Mouse (Mus musculus) gastrocnemius, postnatal 25 days (tissue): ENCODE results near the gene Itgb2. TPM values are rescaled to one million over a fixed set of nuclear protein-coding genes. Genes with fewer than 3 reads are reported as not detected.

Experiments
- DNase-seq: peaks from one replicate; pipeline ENCODE4 v3.0.0; 2022
- total RNA-seq, 2 experiments: library from RNA; stranded (reverse); gene quantifications; 1 replicate in 1 of 2; 2 replicates in 1 of 2; pipeline ENCODE4 v1.2.3; 2021

The Itgb2 gene
- total RNA-seq, 2 experiments from 2014 or later: 1.3 to 1.8 TPM

GRCm38 (mm10) chr10:77587091-77587775 lies 57.2 kb downstream of the Itgb2 start:
- DNase-seq: no peak

GRCm38 (mm10) chr10:77588036-77588435 lies 58.0 kb downstream of the Itgb2 start:
- DNase-seq: no peak

GRCm38 (mm10) chr10:77589117-77589516 lies 59.1 kb downstream of the Itgb2 start:
- DNase-seq: no peak

DNA sequence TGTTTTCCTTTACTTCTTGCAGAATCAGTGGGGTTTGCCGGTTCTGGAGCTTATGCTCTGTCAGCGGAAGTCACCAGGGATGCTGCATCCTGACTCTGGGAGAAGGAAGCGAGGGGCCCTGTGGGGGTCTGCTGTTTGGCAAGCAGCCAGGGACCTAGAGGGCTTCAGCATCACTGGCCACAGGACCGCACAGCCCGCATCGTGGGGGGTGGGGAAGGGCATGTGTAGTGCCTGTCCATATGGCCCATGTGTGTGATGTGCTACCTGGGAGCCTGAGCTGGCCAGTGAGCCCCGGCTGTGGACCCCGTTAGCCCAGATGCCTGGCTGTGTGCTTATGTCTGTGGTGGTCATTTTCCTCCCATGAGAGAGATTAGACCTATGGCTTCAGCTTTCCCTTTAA lies 59.7 kb downstream of the Itgb2 start:
- no peak for DNase-seq

- DNase-seq: no peak
Observed at GRCm38 (mm10) chr10:77590812-77591211, 60.8 kb downstream of the Itgb2 start.

DNA sequence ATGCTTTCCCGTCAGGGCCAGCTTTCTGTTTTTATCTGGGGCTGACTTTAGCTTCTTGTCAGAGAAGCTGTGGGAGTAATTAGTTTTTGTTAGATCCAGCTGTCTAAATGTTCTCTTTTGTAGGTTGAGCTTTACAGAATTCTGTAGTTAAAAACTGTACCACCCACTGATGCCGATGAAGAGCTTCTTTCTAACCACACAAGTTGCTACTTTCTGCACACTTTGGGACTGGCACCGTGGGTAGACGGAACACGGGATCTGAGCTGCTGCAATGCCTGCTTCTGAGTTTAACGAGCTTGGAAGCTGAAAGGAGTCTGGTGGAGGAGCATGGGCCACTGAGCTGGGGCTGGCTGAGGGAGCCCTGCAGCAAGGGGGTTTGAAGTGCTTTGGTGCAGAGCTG lies 61.5 kb downstream of the Itgb2 start:
- DNase-seq: no peak

DNA sequence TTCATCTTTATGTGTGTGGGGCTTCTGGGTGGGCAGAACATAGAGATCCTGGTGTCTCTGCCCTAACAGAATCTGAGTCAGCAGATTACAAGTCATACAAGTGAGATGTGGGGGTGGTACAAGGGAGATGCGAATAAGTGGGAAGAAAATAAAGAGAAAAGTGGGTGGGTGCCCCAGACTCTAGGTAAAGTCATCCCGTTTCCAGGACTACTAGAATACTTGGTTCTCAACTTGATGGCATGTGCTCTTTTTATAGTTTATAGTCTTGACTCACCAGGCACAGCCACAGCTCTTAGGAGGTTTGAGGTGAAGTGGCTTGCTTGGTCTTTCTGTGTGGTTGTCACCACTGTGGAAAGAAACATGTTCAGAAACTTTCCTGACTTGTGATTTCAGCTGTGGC lies 66.0 kb downstream of the Itgb2 start:
- no peak for DNase-seq

- no peak for DNase-seq
Observed at GRCm38 (mm10) chr10:77603021-77603420, 73.0 kb downstream of the Itgb2 start.

GRCm38 (mm10) chr10:77604111-77604510 lies 74.1 kb downstream of the Itgb2 start:
- DNase-seq: no peak

DNA sequence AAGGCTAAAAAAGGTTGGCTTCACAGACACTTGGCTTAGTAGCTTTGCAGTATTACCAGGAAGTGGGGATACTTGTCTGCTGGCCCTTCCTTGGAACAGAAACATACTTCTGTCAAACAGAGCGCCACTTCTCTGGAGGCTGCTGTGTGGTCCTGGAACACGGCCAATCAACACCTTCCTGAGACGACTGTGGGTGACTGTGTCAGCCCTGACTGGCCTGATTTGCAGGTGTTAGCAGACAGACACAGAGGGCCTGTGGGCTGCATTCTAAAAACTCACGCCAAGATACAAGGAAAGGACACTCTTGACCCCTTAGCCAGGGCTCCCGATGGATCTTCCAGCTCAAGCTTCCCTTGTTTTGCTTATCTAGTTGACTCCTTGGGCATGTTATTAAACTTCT lies 74.9 kb downstream of the Itgb2 start:
- DNase-seq: no peak

DNA sequence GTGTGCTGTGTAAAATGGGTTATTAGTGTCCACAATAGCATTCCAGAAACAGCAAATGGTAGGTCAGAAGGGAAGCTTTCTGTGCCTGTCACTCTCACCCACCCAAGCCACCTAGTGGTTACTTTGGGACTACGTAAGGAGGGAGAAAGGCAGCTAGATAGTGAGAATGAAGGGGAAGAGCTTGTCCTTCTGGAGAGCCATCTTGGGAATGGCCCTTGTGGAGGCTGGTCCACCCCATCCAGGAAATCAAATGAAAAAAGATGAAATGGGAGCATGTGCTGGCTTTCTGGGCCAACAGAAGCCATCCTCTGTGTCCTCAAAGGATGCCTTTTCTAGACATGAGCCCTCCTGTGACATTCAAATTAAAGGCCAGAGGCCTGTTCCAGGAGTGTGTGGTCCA lies 75.3 kb downstream of the Itgb2 start:
- no peak for DNase-seq

- peak; percentile 98 for DNase-seq
Observed at GRCm38 (mm10) chr10:77605908-77606826, 76.1 kb downstream of the Itgb2 start, which contains the start of the genes Sumo3 and Gm49325. TSS of gene Sumo3 (plus strand) at chr10:77606097. TSS of gene Gm49325 (plus strand) at chr10:77606197.

DNA sequence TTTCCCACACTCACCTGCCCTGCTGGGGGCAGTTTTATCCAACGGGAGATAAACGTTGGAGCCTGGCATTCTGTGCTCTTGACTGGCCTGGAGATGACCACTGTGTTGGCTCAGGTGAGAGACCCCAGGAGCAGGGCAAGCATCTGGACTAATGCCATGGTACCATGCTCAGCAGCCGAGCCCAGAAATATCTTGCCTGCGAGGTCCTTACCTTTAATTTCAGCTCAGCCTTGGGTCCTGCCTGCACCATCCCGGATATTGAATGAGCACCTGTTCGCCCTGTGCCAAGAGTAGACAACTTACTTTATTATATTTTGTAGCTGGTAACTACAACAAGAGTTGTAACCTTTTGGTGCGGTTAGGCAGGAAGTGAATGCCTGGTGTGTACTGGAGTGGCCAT lies 76.8 kb downstream of the Itgb2 start:
- no peak for DNase-seq

DNA sequence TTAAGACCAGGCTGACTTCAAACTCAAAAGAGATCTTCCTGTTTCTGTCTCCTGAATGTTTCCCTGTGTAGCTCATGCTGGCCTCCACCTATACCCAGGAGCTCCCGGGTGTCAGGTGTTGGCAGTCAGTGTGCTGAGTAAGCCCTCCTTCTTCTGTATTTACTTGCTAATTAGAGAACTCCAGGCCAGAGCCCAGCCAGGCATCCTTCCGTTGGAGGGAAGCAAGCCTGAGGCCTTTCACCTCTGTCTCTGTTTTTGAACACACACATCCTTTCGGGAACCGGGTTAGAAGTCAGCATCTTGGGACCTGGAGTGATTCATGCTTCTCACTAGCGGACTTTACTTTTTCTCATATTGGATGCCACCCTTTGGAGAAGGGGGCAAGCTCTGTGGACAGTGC lies 77.4 kb downstream of the Itgb2 start:
- DNase-seq: no peak

DNA sequence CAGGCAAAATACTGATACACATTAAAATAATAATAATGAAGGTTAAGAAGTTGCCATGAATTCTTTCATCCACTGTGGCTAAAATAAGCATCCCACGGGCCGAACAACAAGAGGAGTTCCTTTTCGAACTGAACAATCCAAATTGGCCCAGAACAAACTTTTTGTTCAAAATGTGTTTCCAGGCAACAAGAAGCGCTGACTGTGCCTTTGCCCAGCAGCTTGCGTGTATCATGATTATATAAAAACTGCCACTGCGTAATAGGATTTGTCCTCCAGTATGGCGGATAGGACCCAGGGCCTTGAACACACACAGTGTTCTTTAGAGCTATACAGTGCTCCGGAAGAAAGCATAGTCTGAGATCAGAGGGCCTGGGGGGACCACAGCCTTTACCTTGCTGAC lies 78.5 kb downstream of the Itgb2 start:
- no peak for DNase-seq

- no peak for DNase-seq
Observed at GRCm38 (mm10) chr10:77610221-77610961, 80.3 kb downstream of the Itgb2 start.

- DNase-seq: peak; percentile 68
Observed at GRCm38 (mm10) chr10:77613409-77613808, 83.4 kb downstream of the Itgb2 start.

Other genes starting within 250 kb of the Itgb2 start
- gene Adarb1, start 112.0 kb upstream of the Itgb2 start, total RNA-seq: 1 to 10 TPM; 7.1 to 9.3 TPM
- 1 to 10 TPM; 6.2 to 6.7 TPM for gene Fam207a, start 14.5 kb upstream of the Itgb2 start, total RNA-seq
- 10 to 100 TPM; 26.1 to 29.1 TPM for gene Pttg1ip, start 51.5 kb downstream of the Itgb2 start, total RNA-seq
- 10 to 100 TPM; 32.8 to 36.7 TPM for gene Sumo3, start 75.8 kb downstream of the Itgb2 start, total RNA-seq
- gene Gm49325, start 75.9 kb downstream of the Itgb2 start, total RNA-seq: 1 to 10 TPM; 6.5 to 7.4 TPM
- gene Ube2g2, start 92.0 kb downstream of the Itgb2 start, total RNA-seq: 10 to 100 TPM; 81.7 to 84.9 TPM
- not detected for gene Tspear, start 156.3 kb downstream of the Itgb2 start, total RNA-seq
- not detected for gene Gm19402, start 160.5 kb downstream of the Itgb2 start, total RNA-seq
- gene Gm9508, start 167.0 kb downstream of the Itgb2 start, total RNA-seq: not detected
- not detected for gene Gm10272, start 176.4 kb downstream of the Itgb2 start, total RNA-seq
- not detected for gene Gm10024, start 181.2 kb downstream of the Itgb2 start, total RNA-seq
- not detected for gene Gm10142, start 185.6 kb downstream of the Itgb2 start, total RNA-seq
- gene Krtap12-1, start 190.3 kb downstream of the Itgb2 start, total RNA-seq: not detected
- gene Gm10100, start 196.2 kb downstream of the Itgb2 start, total RNA-seq: not detected
- not detected for gene Gm18596, start 212.4 kb downstream of the Itgb2 start, total RNA-seq
- gene Gm9736, start 221.1 kb downstream of the Itgb2 start, total RNA-seq: not detected
- gene Gm3233, start 229.4 kb downstream of the Itgb2 start, total RNA-seq: not detected
- not detected for gene Gm3238, start 241.1 kb downstream of the Itgb2 start, total RNA-seq
- gene Gm7138, start 246.7 kb downstream of the Itgb2 start, total RNA-seq: not detected